Mouse (Mus musculus) layer of hippocampus, adult 8-10 months (tissue): ENCODE measurements around the gene Taf1b. TPM values are rescaled to one million over a fixed set of nuclear protein-coding genes. Genes with fewer than 3 reads are reported as not detected.

Experiments used
- DNase-seq, 2 experiments: peaks; one replicate each; pipeline ENCODE4 v3.0.0; 2022; ENCODE audit warnings: low spot score in 2 of 2
- total RNA-seq, 4 experiments: library from RNA; stranded (reverse); gene quantifications; 2 replicates each; pipeline ENCODE4 v1.2.4; 2022

The Taf1b gene
- total RNA-seq, 4 experiments from 2014 or later, result 31.8 to 38.0 (median 32.7) TPM

DNA sequence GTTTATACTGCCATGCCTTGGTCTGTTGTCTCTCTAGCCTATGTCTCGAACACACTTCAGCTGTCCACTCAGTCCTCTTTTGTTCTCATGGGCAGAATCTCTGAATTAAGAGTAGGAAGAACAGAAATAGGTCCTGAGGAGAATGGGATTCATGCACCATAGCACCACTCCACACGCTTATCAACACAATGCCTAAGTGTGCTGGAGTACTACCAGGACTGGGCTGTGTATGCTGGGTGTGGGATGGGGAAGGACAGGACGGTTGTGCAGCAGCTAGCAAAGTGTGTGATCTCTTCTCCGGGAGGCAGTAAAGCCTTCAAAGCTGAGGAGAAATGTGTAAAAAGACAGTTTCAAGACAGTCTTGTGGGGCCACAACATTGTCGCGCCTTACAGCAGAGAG is 50.7 kb downstream of the Taf1b start:
- DNase-seq, result no peak

DNA sequence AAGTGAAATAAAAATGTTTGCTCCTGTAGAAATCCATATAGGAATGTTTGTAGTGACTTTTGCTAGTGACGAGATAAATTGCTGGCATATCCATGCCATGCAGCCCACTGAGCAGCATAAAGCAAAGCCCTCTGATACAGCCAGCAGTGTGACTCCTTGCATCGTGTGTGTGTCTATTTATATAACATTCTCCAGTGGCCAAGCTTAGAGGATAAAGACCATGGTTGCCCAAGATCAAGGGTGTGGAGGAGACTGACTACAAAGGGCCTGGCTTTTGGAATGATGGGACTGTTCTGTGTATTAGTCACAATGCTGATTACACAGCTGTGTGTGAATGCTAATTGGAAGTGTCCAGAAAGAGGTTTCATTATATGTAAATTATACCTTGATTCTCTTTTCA is 54.4 kb downstream of the Taf1b start:
- no peak for DNase-seq

DNA sequence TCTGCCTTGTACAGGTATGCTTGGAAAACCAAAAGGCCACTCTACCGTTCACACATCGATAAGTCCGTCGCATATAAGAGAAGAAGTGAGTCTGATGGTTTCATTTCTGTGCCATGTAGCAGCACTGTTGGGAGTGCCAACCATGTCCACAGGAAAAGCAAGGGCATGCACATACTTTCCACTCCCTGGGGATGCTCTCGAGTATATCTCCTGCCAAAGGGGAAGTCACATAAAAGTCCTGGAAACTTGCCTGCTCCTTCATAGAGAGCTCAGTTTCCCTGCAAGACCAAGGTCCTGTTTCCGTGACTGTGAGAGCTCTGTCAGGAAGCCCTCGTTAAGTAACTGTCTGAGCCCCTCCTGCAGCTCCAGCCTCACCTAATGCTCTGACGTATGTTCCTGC is 57.8 kb downstream of the Taf1b start:
- DNase-seq, result no peak

DNA sequence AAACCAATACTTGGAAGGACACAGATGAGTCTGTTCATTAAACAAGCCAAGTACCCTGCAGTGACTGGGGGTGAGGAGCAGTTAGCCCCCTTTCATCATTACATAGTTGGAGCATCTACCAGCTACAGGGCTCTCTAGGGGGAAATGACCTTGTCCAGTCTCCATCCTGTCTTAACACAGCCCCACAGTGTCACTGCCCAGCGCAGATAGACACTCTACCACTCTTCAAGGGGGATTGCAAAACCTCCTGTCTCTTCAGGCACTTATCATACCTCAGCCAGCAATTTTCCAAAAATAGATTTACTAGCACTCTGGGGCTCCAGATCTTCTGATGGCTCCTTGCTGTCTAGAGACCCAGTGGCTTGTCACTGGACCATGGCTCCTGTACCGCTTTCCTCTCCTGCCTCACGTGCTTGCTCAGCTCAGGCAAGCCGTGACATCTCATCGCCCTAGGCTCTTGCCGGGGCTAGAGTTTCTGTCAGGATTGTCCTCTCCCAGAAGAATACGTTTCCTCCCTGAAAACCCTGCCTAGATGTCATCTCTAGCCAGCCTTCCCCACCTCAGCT is 65.3 kb downstream of the Taf1b start:
- no peak for DNase-seq

GRCm38 (mm10) chr12:24565311-24565710 is 67.2 kb downstream of the Taf1b start:
- DNase-seq, result no peak

DNA sequence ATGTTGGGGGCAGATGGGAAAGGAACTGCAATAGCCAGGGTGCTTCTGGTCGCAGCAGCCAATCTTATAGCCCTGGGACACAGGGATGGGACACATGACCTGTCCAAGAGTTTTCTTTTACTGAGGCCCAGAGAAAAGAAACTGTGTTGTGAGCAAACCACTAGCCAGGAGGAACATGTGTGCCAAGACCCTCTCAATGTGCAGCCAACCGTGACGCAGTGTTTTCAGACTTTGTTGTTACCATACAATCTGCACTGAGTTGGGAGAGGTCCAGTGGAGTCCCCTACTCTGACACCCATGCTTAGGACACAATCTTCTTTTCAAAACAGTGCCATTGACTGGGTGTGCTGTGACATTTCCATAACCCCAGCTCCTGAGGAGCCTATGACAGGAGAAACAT is 69.4 kb downstream of the Taf1b start:
- DNase-seq, result no peak

GRCm38 (mm10) chr12:24571523-24572392 is 73.6 kb downstream of the Taf1b start, which contains the start of gene Grhl1:
Grhl1 (plus strand) TSS chr12:24572283.
- peak; percentile 90 to 92 for DNase-seq

- no peak for DNase-seq
These were observed 74.5 kb downstream of the Taf1b start for GRCm38 (mm10) chr12:24572421-24573274.

GRCm38 (mm10) chr12:24573275-24573580 is 75.1 kb downstream of the Taf1b start:
- DNase-seq, result no peak

DNA sequence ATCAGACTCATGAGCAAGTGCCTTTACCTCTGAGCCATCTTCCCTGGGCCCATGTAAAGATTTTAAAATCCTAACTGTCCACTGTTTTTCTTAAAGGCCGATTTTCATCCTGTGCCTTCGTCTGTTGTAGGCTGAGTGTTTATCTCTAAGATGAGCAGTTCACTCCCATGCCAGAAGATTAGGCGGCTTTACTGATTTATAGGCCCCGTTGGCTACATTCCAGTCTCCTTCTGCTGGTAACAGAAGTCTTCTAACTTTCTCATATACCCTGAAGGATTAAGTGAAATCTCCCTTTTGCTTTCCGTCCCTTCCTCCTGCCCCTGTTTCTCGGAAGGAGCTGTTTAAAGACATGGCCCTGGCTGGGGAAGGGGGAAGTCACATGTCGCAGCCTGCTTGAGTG is 76.7 kb downstream of the Taf1b start:
- DNase-seq, result no peak

- no peak for DNase-seq
These were observed 82.3 kb downstream of the Taf1b start for GRCm38 (mm10) chr12:24580452-24580851.

GRCm38 (mm10) chr12:24580996-24581683 is 83.0 kb downstream of the Taf1b start:
- peak; percentile 64 to 71 for DNase-seq

GRCm38 (mm10) chr12:24583653-24584052 is 85.5 kb downstream of the Taf1b start:
- DNase-seq, result no peak

GRCm38 (mm10) chr12:24584835-24585234 is 86.7 kb downstream of the Taf1b start:
- DNase-seq, result peak; percentile 58 to 64

DNA sequence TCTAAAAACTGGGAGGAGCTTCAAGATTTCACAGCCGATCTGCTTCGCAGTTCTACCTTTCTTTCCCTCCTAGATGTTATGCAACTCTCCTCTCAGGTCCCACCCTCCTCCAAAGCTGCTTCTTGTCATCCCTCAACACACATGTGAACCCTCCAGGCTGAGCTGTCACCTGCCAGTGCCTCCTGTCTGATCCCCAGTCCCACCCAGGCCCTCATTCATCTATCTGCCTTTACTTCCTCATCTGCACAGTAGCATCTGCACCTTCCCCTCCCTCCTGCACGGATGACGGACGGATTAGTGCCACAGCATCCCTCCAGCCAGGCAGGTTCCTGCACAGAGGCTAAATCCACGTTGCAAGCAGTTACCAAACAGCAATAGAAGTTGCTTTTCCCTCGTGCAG is 88.0 kb downstream of the Taf1b start:
- no peak for DNase-seq

GRCm38 (mm10) chr12:24590371-24590770 is 92.2 kb downstream of the Taf1b start:
- DNase-seq, result no peak

GRCm38 (mm10) chr12:24592055-24592454 is 93.9 kb downstream of the Taf1b start:
- DNase-seq, result no peak

- DNase-seq, result peak in 1 of 2 experiments; percentile 49
These were observed 95.0 kb downstream of the Taf1b start for GRCm38 (mm10) chr12:24592956-24593672.

DNA sequence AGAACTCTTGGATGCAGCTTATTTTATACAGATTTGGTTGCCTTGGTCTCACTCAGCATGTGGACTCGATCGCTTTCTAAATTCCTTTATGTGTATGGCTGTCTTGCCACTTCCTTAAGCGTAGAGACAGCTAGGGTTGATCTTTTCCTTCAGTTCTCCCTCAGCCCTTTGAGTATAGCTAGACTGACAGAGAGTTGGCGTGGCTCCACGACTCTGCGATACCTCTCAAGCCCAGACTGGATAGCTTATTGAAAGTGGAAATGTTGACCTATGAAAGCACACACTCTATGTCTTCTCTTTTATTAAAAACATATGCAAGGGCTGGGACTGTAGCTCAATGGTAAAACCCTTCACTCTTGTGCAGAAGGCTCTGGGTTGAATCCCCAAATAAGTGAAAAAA is 99.2 kb downstream of the Taf1b start:
- DNase-seq, result no peak

GRCm38 (mm10) chr12:24599366-24599895 is 101.3 kb downstream of the Taf1b start:
- no peak for DNase-seq

- no peak for DNase-seq
These were observed 101.9 kb downstream of the Taf1b start for GRCm38 (mm10) chr12:24600074-24600473.
